Mouse (Mus musculus) gastrocnemius, postnatal 14 days (tissue): ENCODE results near the gene Mark3. TPM values are rescaled to one million over a fixed set of nuclear protein-coding genes. Genes with fewer than 3 reads are reported as not detected.

Source experiments
- DNase-seq: peaks from one replicate; pipeline ENCODE4 v3.0.0; 2021; ENCODE audit warnings: mixed read lengths
- intact Hi-C: fragments of 180-260 bp; cut with DNase I; formaldehyde crosslinking; loops from one replicate; pipeline ENCODE4 v1.15.1; 2025; ENCODE audit warnings: low total_unique reads
- total RNA-seq, 2 experiments: library from RNA; stranded (reverse); gene quantifications; 2 replicates each; pipeline ENCODE4 v1.2.3; 2021

Gene Mark3
- total RNA-seq, 2 experiments from 2014 or later = 48.7 to 51.8 TPM

GRCm38 (mm10) chr12:111687350-111688068 lies 113.2 kb downstream of the Mark3 start:
- DNase-seq = peak; percentile 86
- intact Hi-C loops = no loop called here

- no peak for DNase-seq
- intact Hi-C loops = no loop called here
These were observed 113.7 kb downstream of the Mark3 start for GRCm38 (mm10) chr12:111688069-111688428.

GRCm38 (mm10) chr12:111689426-111689825 lies 115.1 kb downstream of the Mark3 start:
- intact Hi-C loops = no loop called here
- no peak for DNase-seq

- DNase-seq = peak; percentile 59
- intact Hi-C loops = no loop called here
These were observed 117.1 kb downstream of the Mark3 start for GRCm38 (mm10) chr12:111691346-111691872.

GRCm38 (mm10) chr12:111692899-111693298 lies 118.6 kb downstream of the Mark3 start:
- intact Hi-C loops = no loop called here

GRCm38 (mm10) chr12:111693341-111694270 lies 119.3 kb downstream of the Mark3 start:
- intact Hi-C loops = no loop called here
- no peak for DNase-seq

More at GRCm38 (mm10) chr12:111692899-111693298, 118.6 kb downstream of the Mark3 start:
- DNase-seq = no peak

- no peak for DNase-seq
- intact Hi-C loops = no loop called here
These were observed 120.0 kb downstream of the Mark3 start for GRCm38 (mm10) chr12:111694271-111694781.

- DNase-seq = no peak
- intact Hi-C loops = loop anchor here (5.0 kb wide), 1 partner anchor 43 kb away; no protein-coding TSS in a partner anchor
These were observed 120.8 kb downstream of the Mark3 start for GRCm38 (mm10) chr12:111694880-111695804.

GRCm38 (mm10) chr12:111696239-111696638 lies 121.9 kb downstream of the Mark3 start:
- intact Hi-C loops = loop anchor here (5.0 kb wide), 1 partner anchor 44 kb away; no protein-coding TSS in a partner anchor
- peak; percentile 67 for DNase-seq

GRCm38 (mm10) chr12:111697708-111698107 lies 123.4 kb downstream of the Mark3 start:
- no peak for DNase-seq
- intact Hi-C loops = loop anchor here (5.0 kb wide), 1 partner anchor 45 kb away; no protein-coding TSS in a partner anchor

GRCm38 (mm10) chr12:111698346-111698913 lies 124.1 kb downstream of the Mark3 start:
- intact Hi-C loops = loop anchor here (5.0 kb wide), 1 partner anchor 46 kb away; no protein-coding TSS in a partner anchor
- DNase-seq = no peak

GRCm38 (mm10) chr12:111699542-111699941 lies 125.2 kb downstream of the Mark3 start:
- no peak for DNase-seq
- intact Hi-C loops = loop anchor here (5.0 kb wide), 1 partner anchor 47 kb away; no protein-coding TSS in a partner anchor

GRCm38 (mm10) chr12:111700920-111701458 lies 126.7 kb downstream of the Mark3 start:
- DNase-seq = no peak
- intact Hi-C loops = no loop called here

- intact Hi-C loops = no loop called here
- no peak for DNase-seq
These were observed 129.0 kb downstream of the Mark3 start for GRCm38 (mm10) chr12:111703301-111703700.

GRCm38 (mm10) chr12:111704609-111705008 lies 130.3 kb downstream of the Mark3 start:
- DNase-seq = peak; percentile 85
- intact Hi-C loops = no loop called here

- intact Hi-C loops = no loop called here
These were observed 131.1 kb downstream of the Mark3 start for GRCm38 (mm10) chr12:111705186-111705973.

More at GRCm38 (mm10) chr12:111705186-111705973, 131.1 kb downstream of the Mark3 start:
- peak; percentile 81 for DNase-seq
